Mouse (Mus musculus): ENCODE results near the gene Setd5.
A peak's percentile ranks its signal among the peaks of the same experiment; 100 is the strongest.

The Setd5 gene

GRCm38 (mm10) chr6:113144764-113145163 is 67.6 kb downstream of the Setd5 start:
- no peak for DNase-seq

GRCm38 (mm10) chr6:113145249-113145648 is 68.1 kb downstream of the Setd5 start:
- DNase-seq: no peak

GRCm38 (mm10) chr6:113154071-113154470 is 76.9 kb downstream of the Setd5 start:
- no peak for DNase-seq

- DNase-seq: no peak
Observed at GRCm38 (mm10) chr6:113154886-113155285, 77.7 kb downstream of the Setd5 start.

- DNase-seq: no peak
Observed at GRCm38 (mm10) chr6:113156064-113156463, 78.9 kb downstream of the Setd5 start.

GRCm38 (mm10) chr6:113160106-113160505 is 82.9 kb downstream of the Setd5 start:
- DNase-seq: no peak

GRCm38 (mm10) chr6:113161982-113162381 is 84.8 kb downstream of the Setd5 start:
- DNase-seq: no peak

- no peak for DNase-seq
Observed at GRCm38 (mm10) chr6:113163513-113163912, 86.3 kb downstream of the Setd5 start.

GRCm38 (mm10) chr6:113166661-113167251 is 89.6 kb downstream of the Setd5 start:
- peak; percentile 48 for DNase-seq

- DNase-seq: no peak
Observed at GRCm38 (mm10) chr6:113168316-113168975, 91.3 kb downstream of the Setd5 start.

GRCm38 (mm10) chr6:113169852-113170251 is 92.7 kb downstream of the Setd5 start:
- DNase-seq: no peak

GRCm38 (mm10) chr6:113170651-113171050 is 93.5 kb downstream of the Setd5 start:
- DNase-seq: no peak

GRCm38 (mm10) chr6:113172011-113172410 is 94.8 kb downstream of the Setd5 start:
- no peak for DNase-seq

- peak; percentile 59 for DNase-seq
Observed at GRCm38 (mm10) chr6:113172568-113172967, 95.4 kb downstream of the Setd5 start.

- no peak for DNase-seq
Observed at GRCm38 (mm10) chr6:113175469-113175868, 98.3 kb downstream of the Setd5 start.

- no peak for DNase-seq
Observed at GRCm38 (mm10) chr6:113176613-113177012, 99.4 kb downstream of the Setd5 start.

GRCm38 (mm10) chr6:113178286-113179194 is 101.4 kb downstream of the Setd5 start:
- DNase-seq: peak; percentile 53

- DNase-seq: no peak
Observed at GRCm38 (mm10) chr6:113179195-113179733, 102.1 kb downstream of the Setd5 start.

- no peak for DNase-seq
Observed at GRCm38 (mm10) chr6:113184163-113184562, 107.0 kb downstream of the Setd5 start.

GRCm38 (mm10) chr6:113184866-113185525 is 107.8 kb downstream of the Setd5 start:
- DNase-seq: no peak

- DNase-seq: peak; percentile 44
Observed at GRCm38 (mm10) chr6:113193765-113194460, 116.7 kb downstream of the Setd5 start.

- no peak for DNase-seq
Observed at GRCm38 (mm10) chr6:113194517-113194840, 117.3 kb downstream of the Setd5 start.

Measured in right cerebral cortex, postnatal 4 days (tissue).